Mouse (Mus musculus): ENCODE results near the gene Ttyh3. TPM values are rescaled to one million over a fixed set of nuclear protein-coding genes. Genes with fewer than 3 reads are reported as not detected.
"Not testable (repeated sequence)": the region's sequence is repeated elsewhere in the genome, so short reads cannot be mapped to it uniquely, and the experiment has no call there.

The Ttyh3 gene
- total and polyA plus RNA-seq, 2 experiments from 2014 or later, result 67.9 to 163 TPM

GRCm38 (mm10) chr5:140677137-140677536 lies 28.3 kb upstream of the Ttyh3 start:
- Histone ChIP-seq H3K4me2 (ENCODE audit: low read depth) (no peak overlapping the region), H3K27me3 (ENCODE audit: insufficient read depth, low read length) (no peaks in the 10 kb centered on the region), H3K4me3 (ENCODE audit: low read depth, low read length) (no peak overlapping the region), H3K27ac (ENCODE audit: low read depth, low read length) (no peak overlapping the region), H3K4me1 (ENCODE audit: insufficient read depth) (no peaks in the 10 kb centered on the region), H3K9ac (no peak overlapping the region), H3K9me3 (ENCODE audit: low read length) (no peaks in the 10 kb centered on the region), H3K36me3 (ENCODE audit: insufficient read depth) (peaks cover 53% of the 10 kb centered on the region)
- DNase-seq, result no peak
- ATAC-seq, result no peak
- WGBS, result 94% methylated on average over 6 of the region's 6 CpGs
- no peak for TF ChIP-seq CTCF (IDR thresholded peaks at IDR 0.05; ENCODE audit: low read depth)

- ATAC-seq, result no peak
- no peaks in the 10 kb centered on the region for H3K27me3 ChIP-seq (ENCODE audit: insufficient read depth, low read length)
- H3K9me3 ChIP-seq (ENCODE audit: low read length), result no peaks in the 10 kb centered on the region
- no peak overlapping the region for H3K4me3 ChIP-seq (ENCODE audit: low read depth, low read length)
- TF ChIP-seq CTCF (IDR thresholded peaks at IDR 0.05; ENCODE audit: low read depth), result no peak
- H3K4me2 ChIP-seq (ENCODE audit: low read depth), result no peak overlapping the region
- no peak overlapping the region for H3K9ac ChIP-seq
- no peak for DNase-seq
- no peaks in the 10 kb centered on the region for H3K4me1 ChIP-seq (ENCODE audit: insufficient read depth)
- H3K27ac ChIP-seq (ENCODE audit: low read depth, low read length), result no peak overlapping the region
- 75% methylated on average over 11 of the region's 11 CpGs for WGBS
- peaks cover 64% of the 10 kb centered on the region for H3K36me3 ChIP-seq (ENCODE audit: insufficient read depth)
Observed at GRCm38 (mm10) chr5:140675640-140676039, 26.8 kb upstream of the Ttyh3 start.

GRCm38 (mm10) chr5:140675079-140675478 lies 26.2 kb upstream of the Ttyh3 start:
- 75% methylated on average over 11 of the region's 11 CpGs for WGBS
- H3K36me3 ChIP-seq (ENCODE audit: insufficient read depth), result peaks cover 66% of the 10 kb centered on the region
- H3K27me3 ChIP-seq (ENCODE audit: insufficient read depth, low read length), result no peaks in the 10 kb centered on the region
- no peak overlapping the region for H3K4me2 ChIP-seq (ENCODE audit: low read depth)
- no peaks in the 10 kb centered on the region for H3K4me1 ChIP-seq (ENCODE audit: insufficient read depth)
- no peak for TF ChIP-seq CTCF (IDR thresholded peaks at IDR 0.05; ENCODE audit: low read depth)
- H3K27ac ChIP-seq (ENCODE audit: low read depth, low read length), result no peak overlapping the region
- ATAC-seq (no peak), DNase-seq (no peak)
- H3K9ac ChIP-seq, result no peak overlapping the region
- no peaks in the 10 kb centered on the region for H3K9me3 ChIP-seq (ENCODE audit: low read length)
- no peak overlapping the region for H3K4me3 ChIP-seq (ENCODE audit: low read depth, low read length)

GRCm38 (mm10) chr5:140674036-140674435 lies 25.2 kb upstream of the Ttyh3 start:
- no peak overlapping the region for H3K4me3 ChIP-seq (ENCODE audit: low read depth, low read length)
- H3K9me3 ChIP-seq (ENCODE audit: low read length), result no peaks in the 10 kb centered on the region
- H3K9ac ChIP-seq, result no peak overlapping the region
- WGBS, result 85% methylated on average over 17 of the region's 17 CpGs
- no peak for ATAC-seq
- no peak overlapping the region for H3K27ac ChIP-seq (ENCODE audit: low read depth, low read length)
- H3K36me3 ChIP-seq (ENCODE audit: insufficient read depth), result peaks cover 71% of the 10 kb centered on the region
- DNase-seq, result no peak
- no peaks in the 10 kb centered on the region for H3K27me3 ChIP-seq (ENCODE audit: insufficient read depth, low read length)
- no peaks in the 10 kb centered on the region for H3K4me1 ChIP-seq (ENCODE audit: insufficient read depth)
- H3K4me2 ChIP-seq (ENCODE audit: low read depth), result no peak overlapping the region
- TF ChIP-seq CTCF (IDR thresholded peaks at IDR 0.05; ENCODE audit: low read depth), result no peak

GRCm38 (mm10) chr5:140672603-140673002 lies 23.8 kb upstream of the Ttyh3 start:
- not testable (repeated sequence) for ATAC-seq; H3K4me3 ChIP-seq (ENCODE audit: low read depth, low read length); H3K9ac ChIP-seq; H3K4me1 ChIP-seq (ENCODE audit: insufficient read depth); H3K4me2 ChIP-seq (ENCODE audit: low read depth); H3K27me3 ChIP-seq (ENCODE audit: insufficient read depth, low read length); DNase-seq; H3K9me3 ChIP-seq (ENCODE audit: low read length)
- H3K36me3 ChIP-seq (ENCODE audit: insufficient read depth), result peaks cover 65% of the 10 kb centered on the region
- 0 out of 2 replicates have a peak overlapping the region, but pooled peaks have one; percentile 29 for H3K27ac ChIP-seq (ENCODE audit: low read depth, low read length)
- WGBS, result 96% methylated on average over 6 of the region's 6 CpGs

GRCm38 (mm10) chr5:140672115-140672514 lies 23.3 kb upstream of the Ttyh3 start:
- Histone ChIP-seq H3K27ac (ENCODE audit: low read depth, low read length) (peak overlapping the region; percentile 29; the same call in 1 of the 2 replicates), H3K9ac (no peak overlapping the region), H3K4me2 (ENCODE audit: low read depth) (no peak overlapping the region), H3K4me1 (ENCODE audit: insufficient read depth) (no peaks in the 10 kb centered on the region), H3K36me3 (ENCODE audit: insufficient read depth) (peaks cover 65% of the 10 kb centered on the region), H3K4me3 (ENCODE audit: low read depth, low read length) (no peak overlapping the region), H3K9me3 (ENCODE audit: low read length) (no peaks in the 10 kb centered on the region), H3K27me3 (ENCODE audit: insufficient read depth, low read length) (no peaks in the 10 kb centered on the region)
- DNase-seq, result no peak
- no peak for TF ChIP-seq CTCF (IDR thresholded peaks at IDR 0.05; ENCODE audit: low read depth)
- 90% methylated on average over 6 of the region's 6 CpGs for WGBS
- peak; percentile 16; the same call in 1 of the 2 replicates for ATAC-seq

GRCm38 (mm10) chr5:140663621-140664180 lies 14.9 kb upstream of the Ttyh3 start:
- peak; percentile 79 for TF ChIP-seq CTCF (IDR thresholded peaks at IDR 0.05; ENCODE audit: low read depth)
- Histone ChIP-seq H3K4me2 (ENCODE audit: low read depth) (no peak overlapping the region), H3K9ac (no peak overlapping the region), H3K4me3 (ENCODE audit: low read depth, low read length) (no peak overlapping the region), H3K27ac (ENCODE audit: low read depth, low read length) (no peak overlapping the region), H3K27me3 (ENCODE audit: insufficient read depth, low read length) (no peaks in the 10 kb centered on the region), H3K9me3 (ENCODE audit: low read length) (no peaks in the 10 kb centered on the region), H3K36me3 (ENCODE audit: insufficient read depth) (peaks cover 17% of the 10 kb centered on the region), H3K4me1 (ENCODE audit: insufficient read depth) (peaks cover 11% of the 10 kb centered on the region; the same call in 1 of the 2 replicates)
- ATAC-seq (peak; percentile 10; the same call in 1 of the 2 replicates), DNase-seq (peak; percentile 72)
- WGBS, result 32% methylated on average over 7 of the region's 7 CpGs
